In genomic region chr7:45129318-45129717, GRCm38 (mm10) we compare ENCODE assay signal across 7 mouse cellular contexts. TPM values are rescaled to one million over a fixed set of nuclear protein-coding genes. Genes with fewer than 3 reads are reported as not detected.
A peak's percentile ranks its signal among the peaks of the same experiment; 100 is the strongest.
DNase-seq lines count a peak whose midpoint lies in the region; ATAC-seq and TF ChIP-seq lines count a peak whose summit lies in the region.

No protein-coding gene starts in this region.

- no peaks in the 10 kb centered on the region for H3K9me3 ChIP-seq in intestine, embryonic 15.5 days

- no peak for DNase-seq in thymus, adult 2 months
- DNase-seq in thymus, postnatal 25 days = no peak
- DNase-seq in thymus, postnatal 14 days = no peak
- no peak for DNase-seq in B cell, adult 2 months

- ATAC-seq in erythroid progenitor cell, adult 5-6 weeks (replicated peaks; ENCODE audit: low FRiP score, poor library complexity, severe bottlenecking) = peak; percentile 9
- no peak; the same call in 1 of the 2 replicates for ATAC-seq in intestine, embryonic 15.5 days
- ATAC-seq in megakaryocyte-erythroid progenitor cell, adult 5-6 weeks (replicated peaks; ENCODE audit: low FRiP score, low TSS enrichment, poor library complexity, severe bottlenecking) = 0 out of 2 replicates have a peak, but pooled peaks have one; percentile 0

- peaks cover 29% of the 10 kb centered on the region for H3K4me1 ChIP-seq in thymus, adult 2 months (replicated peaks; ENCODE audit: control insufficient read depth, insufficient read depth, low read length)
- H3K4me1 ChIP-seq in intestine, embryonic 15.5 days (replicated peaks) = peaks cover 22% of the 10 kb centered on the region

- no peak for TF ChIP-seq POLR2A in thymus, adult 2 months (IDR thresholded peaks at IDR 0.05; ENCODE audit: control insufficient read depth, extremely low read depth, insufficient read depth, low read length, poor library complexity)

- 2% methylated on average over 17 of the region's 17 CpGs for WGBS in thymus, adult 2 months
- 2% methylated on average over 17 of the region's 17 CpGs for WGBS in intestine, embryonic 15.5 days

- peak overlapping the region; percentile 61 for H3K4me3 ChIP-seq in thymus, adult 2 months (ENCODE audit: control insufficient read depth, insufficient read depth, low read length)
- peak overlapping the region; percentile 89 for H3K4me3 ChIP-seq in intestine, embryonic 15.5 days (replicated peaks)

- no peak for TF ChIP-seq CTCF in thymus, adult 2 months (IDR thresholded peaks at IDR 0.05; ENCODE audit: borderline replicate concordance, control insufficient read depth, extremely low read depth, insufficient read depth, low read length, poor library complexity)

- H3K36me3 ChIP-seq in thymus, adult 2 months (ENCODE audit: control insufficient read depth, insufficient read depth, low read length) = peaks cover 24% of the 10 kb centered on the region
- H3K36me3 ChIP-seq in intestine, embryonic 15.5 days = peaks cover 22% of the 10 kb centered on the region

- H3K4me2 ChIP-seq in intestine, embryonic 15.5 days (replicated peaks) = peak overlapping the region; percentile 73

- peak overlapping the region; percentile 52 for H3K27ac ChIP-seq in thymus, adult 2 months (ENCODE audit: control insufficient read depth, insufficient read depth, low read length)
- peak overlapping the region; percentile 90 for H3K27ac ChIP-seq in intestine, embryonic 15.5 days

- H3K27me3 ChIP-seq in thymus, adult 2 months (ENCODE audit: control insufficient read depth, insufficient read depth, low read length) = no peaks in the 10 kb centered on the region
- no peaks in the 10 kb centered on the region for H3K27me3 ChIP-seq in intestine, embryonic 15.5 days (replicated peaks)

- peak overlapping the region; percentile 65 for H3K9ac ChIP-seq in intestine, embryonic 15.5 days

RNA-seq across cellular contexts. Expression of gene Rpl13a, which starts 0.8 kb away (rescaled TPM):
- 4,999 and 5,006 TPM in 2 replicates for polyA plus RNA-seq in thymus, adult 2 months (2012; rRNA removed)
- total RNA-seq in erythroid progenitor cell, adult 5-6 weeks (2015; ENCODE audit: low replicate concordance) = 918 and 1,040 TPM in 2 replicates
- 765 and 800 TPM in 2 replicates for total RNA-seq in erythroid progenitor cell, adult 5-6 weeks (2017; ENCODE audit: low replicate concordance)
- 1,301 and 1,445 TPM in 2 replicates for polyA plus RNA-seq in intestine, embryonic 15.5 days (2015; fragmentation: Nextera tagmentation; extraction: Ambion mirVana)
- total RNA-seq in megakaryocyte-erythroid progenitor cell, adult 5-6 weeks (2014; fragmentation: Nextera tagmentation) = 4,705 and 4,844 TPM in 2 replicates
- total RNA-seq in megakaryocyte-erythroid progenitor cell, adult 5-6 weeks (2017) = 4,178 and 4,889 TPM in 2 replicates

RNA-seq across cellular contexts. Expression of gene Rps11, which starts 5.1 kb away (rescaled TPM):
- 343 and 363 TPM in 2 replicates for polyA plus RNA-seq in thymus, adult 2 months (2012; rRNA removed)
- total RNA-seq in erythroid progenitor cell, adult 5-6 weeks (2015; ENCODE audit: low replicate concordance) = 694 and 736 TPM in 2 replicates
- total RNA-seq in erythroid progenitor cell, adult 5-6 weeks (2017; ENCODE audit: low replicate concordance) = 189 and 313 TPM in 2 replicates
- 1,711 TPM in 2 replicates for polyA plus RNA-seq in intestine, embryonic 15.5 days (2015; fragmentation: Nextera tagmentation; extraction: Ambion mirVana)
- total RNA-seq in megakaryocyte-erythroid progenitor cell, adult 5-6 weeks (2014; fragmentation: Nextera tagmentation) = 3,773 and 4,118 TPM in 2 replicates
- 1,409 and 1,705 TPM in 2 replicates for total RNA-seq in megakaryocyte-erythroid progenitor cell, adult 5-6 weeks (2017)

RNA-seq across cellular contexts. Expression of gene Gm45713, which starts 6.7 kb away (rescaled TPM):
- 0.27 and 0.91 TPM in 2 replicates for polyA plus RNA-seq in thymus, adult 2 months (2012; rRNA removed)
- total RNA-seq in erythroid progenitor cell, adult 5-6 weeks (2015; ENCODE audit: low replicate concordance) = not detected in 2 replicates
- total RNA-seq in erythroid progenitor cell, adult 5-6 weeks (2017; ENCODE audit: low replicate concordance) = 0.98 and 2.3 TPM in 2 replicates
- polyA plus RNA-seq in intestine, embryonic 15.5 days (2015; fragmentation: Nextera tagmentation; extraction: Ambion mirVana) = 0.24 and 0.28 TPM in 2 replicates
- not detected in 2 replicates for total RNA-seq in megakaryocyte-erythroid progenitor cell, adult 5-6 weeks (2014; fragmentation: Nextera tagmentation)
- 0.61 TPM in 1 of 2 replicates, not detected in the other for total RNA-seq in megakaryocyte-erythroid progenitor cell, adult 5-6 weeks (2017)

RNA-seq across cellular contexts. Expression of gene Flt3l, which starts 6.9 kb away (rescaled TPM):
- 177 and 207 TPM in 2 replicates for polyA plus RNA-seq in thymus, adult 2 months (2012; rRNA removed)
- total RNA-seq in erythroid progenitor cell, adult 5-6 weeks (2015; ENCODE audit: low replicate concordance) = 3.6 and 17.2 TPM in 2 replicates
- total RNA-seq in erythroid progenitor cell, adult 5-6 weeks (2017; ENCODE audit: low replicate concordance) = 0.23 and 4.5 TPM in 2 replicates
- 1.8 and 2.0 TPM in 2 replicates for polyA plus RNA-seq in intestine, embryonic 15.5 days (2015; fragmentation: Nextera tagmentation; extraction: Ambion mirVana)
- 35.8 and 48.2 TPM in 2 replicates for total RNA-seq in megakaryocyte-erythroid progenitor cell, adult 5-6 weeks (2014; fragmentation: Nextera tagmentation)
- total RNA-seq in megakaryocyte-erythroid progenitor cell, adult 5-6 weeks (2017) = 8.5 and 23.5 TPM in 2 replicates

RNA-seq across cellular contexts. Expression of gene Pih1d1, which starts 24.8 kb away (rescaled TPM):
- polyA plus RNA-seq in thymus, adult 2 months (2012; rRNA removed) = 72.5 and 78.7 TPM in 2 replicates
- total RNA-seq in erythroid progenitor cell, adult 5-6 weeks (2015; ENCODE audit: low replicate concordance) = 58.7 and 96.4 TPM in 2 replicates
- 6.8 and 8.7 TPM in 2 replicates for total RNA-seq in erythroid progenitor cell, adult 5-6 weeks (2017; ENCODE audit: low replicate concordance)
- 94.1 and 98.9 TPM in 2 replicates for polyA plus RNA-seq in intestine, embryonic 15.5 days (2015; fragmentation: Nextera tagmentation; extraction: Ambion mirVana)
- total RNA-seq in megakaryocyte-erythroid progenitor cell, adult 5-6 weeks (2014; fragmentation: Nextera tagmentation) = 135 and 148 TPM in 2 replicates
- total RNA-seq in megakaryocyte-erythroid progenitor cell, adult 5-6 weeks (2017) = 39.0 and 61.3 TPM in 2 replicates

Comparison
In these comparisons a context has a peak if more than half of its experiments do, and no peak if none do; other contexts are left out.
1. RNA of gene Rpl13a, which starts 0.8 kb away (total RNA-seq): 4,178 to 4,889 TPM in megakaryocyte-erythroid progenitor cell, adult 5-6 weeks; 765 to 1,040 TPM in erythroid progenitor cell, adult 5-6 weeks; every median in the first group is over 4 times any median in the second.